Mouse (Mus musculus) 3134 (cell line): ENCODE results near the gene Slc2a5.

Source experiments
- DNase-seq: peaks from one replicate; pipeline ENCODE4 v3.0.0-alpha.2; 2011; ENCODE audit warnings: low spot score; ENCODE audit not compliant: insufficient read length; ENCODE audit errors: extremely low read depth

Slc2a5 gene

GRCm38 (mm10) chr4:150119055-150119454, at the start of gene Slc2a5:
TSS of gene Slc2a5 (plus strand) at chr4:150119283.
- no peak for DNase-seq

- peak; percentile 60 for DNase-seq
Observed at GRCm38 (mm10) chr4:150070136-150070535, 48.9 kb upstream of the Slc2a5 start.

DNA sequence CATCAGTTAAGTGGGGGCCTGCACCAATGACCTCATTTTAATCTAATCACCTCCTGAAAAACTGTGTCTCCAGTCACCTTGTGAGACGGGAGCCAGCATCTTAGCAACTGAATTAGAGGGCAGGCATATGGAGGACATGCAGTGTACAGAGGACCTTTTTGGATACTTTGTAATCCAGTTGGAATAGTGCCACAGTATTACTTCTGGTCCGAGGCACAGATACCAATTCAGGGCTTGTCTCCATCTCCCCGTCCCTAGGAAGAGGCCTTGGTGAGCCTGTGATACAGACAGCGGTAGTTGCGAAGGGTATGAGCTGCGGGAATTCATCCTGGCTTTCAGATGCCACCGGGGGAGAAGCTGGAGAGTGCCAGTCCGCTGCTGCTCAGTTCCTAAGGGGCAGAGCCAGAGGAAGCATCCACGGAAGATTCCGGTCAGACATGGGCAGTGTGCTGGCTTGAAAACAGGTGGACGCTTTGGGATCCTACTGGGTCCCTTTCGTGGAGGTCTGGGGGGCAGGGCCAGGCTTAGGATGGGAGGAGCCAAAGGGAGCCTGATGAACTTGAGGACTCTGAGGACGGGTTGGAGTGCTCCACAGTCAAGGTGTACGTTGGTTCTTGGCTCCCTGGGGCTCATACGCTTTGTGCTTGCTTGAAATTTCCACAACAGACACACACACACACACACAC, 46.5 kb upstream of the Slc2a5 start:
- DNase-seq = no peak

- no peak for DNase-seq
Observed at GRCm38 (mm10) chr4:150073102-150073473, 46.0 kb upstream of the Slc2a5 start.

DNA sequence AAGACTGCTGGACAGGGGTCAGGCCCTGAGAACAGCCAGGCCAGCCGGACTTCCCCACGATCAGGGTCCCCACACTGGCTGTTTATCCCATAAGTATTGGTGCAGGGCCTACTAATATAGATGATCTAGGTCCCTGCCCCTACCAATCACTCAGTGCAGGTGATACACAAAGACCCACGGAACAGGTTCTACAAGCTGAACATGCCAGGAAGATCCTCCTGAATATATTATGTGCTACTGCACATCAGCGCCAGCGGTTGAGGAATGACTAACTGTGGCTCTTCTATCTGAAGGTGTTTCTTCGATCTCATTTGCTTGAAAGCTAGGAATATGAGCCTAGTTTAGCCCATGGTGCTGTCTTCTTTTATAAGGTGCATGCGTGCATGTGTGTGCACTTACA, 43.7 kb upstream of the Slc2a5 start:
- no peak for DNase-seq

DNA sequence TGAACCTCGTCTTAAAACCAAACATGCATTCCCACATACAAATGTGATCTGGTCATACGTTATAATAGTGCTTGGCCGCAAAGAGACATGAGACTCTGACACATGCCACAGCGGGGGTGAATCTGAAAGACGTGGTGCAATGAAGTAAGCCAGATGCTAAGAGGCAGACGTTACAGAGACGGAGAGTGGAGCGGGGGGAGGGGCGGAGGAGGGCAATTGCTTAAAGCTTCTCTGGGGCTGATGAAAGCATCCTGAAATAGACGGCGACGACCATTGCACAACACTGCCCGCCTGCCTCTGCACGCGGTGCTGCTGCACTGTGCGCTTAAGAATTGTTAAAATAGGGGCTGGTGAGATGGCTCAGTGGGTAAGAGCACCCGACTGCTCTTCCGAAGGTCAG, 42.9 kb upstream of the Slc2a5 start:
- DNase-seq = no peak

GRCm38 (mm10) chr4:150078646-150079045, 40.4 kb upstream of the Slc2a5 start:
- DNase-seq = no peak

- DNase-seq = no peak
Observed at GRCm38 (mm10) chr4:150079244-150079643, 39.8 kb upstream of the Slc2a5 start.

DNA sequence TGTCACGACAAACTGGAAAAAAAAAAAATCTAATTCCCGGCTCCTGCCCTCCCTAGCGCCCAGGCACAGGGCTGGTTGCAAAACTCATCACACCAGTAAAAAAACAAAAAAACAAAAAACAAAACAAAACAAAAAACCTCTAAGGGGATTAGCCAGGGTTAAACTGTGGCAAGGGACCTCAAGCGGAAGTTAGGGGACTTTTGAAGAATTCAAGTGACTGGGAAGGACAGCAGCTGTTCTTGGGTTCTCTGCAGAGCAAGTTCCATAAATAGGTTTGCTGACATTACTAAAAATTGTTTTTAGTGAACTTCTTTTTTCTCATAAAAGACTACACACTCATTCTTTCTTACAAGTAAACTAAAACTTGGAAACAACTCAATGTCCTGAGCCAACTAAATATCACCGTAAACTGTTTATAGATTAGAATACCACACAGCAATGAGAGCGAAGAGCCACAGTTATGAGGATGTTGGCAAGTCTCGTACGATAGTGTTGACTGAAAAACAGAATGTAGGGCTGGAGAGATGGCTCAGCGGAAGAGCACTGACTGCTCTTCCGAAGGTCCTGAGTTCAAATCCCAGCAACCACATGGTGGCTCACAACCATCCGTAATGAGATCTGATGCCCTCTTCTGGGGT, 38.6 kb upstream of the Slc2a5 start:
- no peak for DNase-seq

GRCm38 (mm10) chr4:150085366-150085765, 33.7 kb upstream of the Slc2a5 start:
- no peak for DNase-seq

- no peak for DNase-seq
Observed at GRCm38 (mm10) chr4:150086841-150087160, 32.3 kb upstream of the Slc2a5 start.

GRCm38 (mm10) chr4:150087161-150087889, 31.8 kb upstream of the Slc2a5 start, which contains the start of gene Gpr157:
TSS of gene Gpr157 (plus strand) at chr4:150087365.
- DNase-seq = peak; percentile 96

DNA sequence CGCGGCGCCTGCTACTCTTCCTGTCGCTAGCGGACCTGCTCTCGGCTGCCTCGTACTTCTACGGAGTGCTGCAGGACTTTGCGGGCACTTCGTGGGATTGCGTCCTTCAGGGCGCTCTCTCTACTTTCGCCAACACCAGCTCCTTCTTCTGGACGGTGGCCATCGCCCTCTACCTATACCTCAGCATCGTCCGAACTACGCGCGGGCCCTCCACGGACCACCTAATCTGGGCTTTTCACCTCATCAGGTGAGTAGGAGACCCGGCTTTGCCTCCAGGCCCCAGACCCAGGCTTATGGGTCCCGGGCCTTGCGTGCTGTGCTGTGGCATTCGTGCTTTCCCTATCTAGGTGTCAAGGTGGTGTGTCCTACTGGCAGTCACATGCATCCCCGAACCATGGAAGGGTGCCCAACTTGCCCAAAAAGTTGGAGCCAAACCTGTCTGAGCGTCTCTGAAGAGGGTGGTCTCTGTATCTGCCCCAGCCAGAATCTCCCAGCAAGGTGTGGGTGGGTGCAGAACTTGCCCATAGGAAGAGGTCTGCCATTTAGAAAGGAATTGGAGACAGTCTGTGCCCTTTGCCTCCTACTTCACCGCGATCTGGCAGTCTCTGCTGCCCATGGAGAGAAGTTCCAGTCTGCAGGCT, 31.1 kb upstream of the Slc2a5 start:
- DNase-seq = no peak

GRCm38 (mm10) chr4:150089121-150089520, 30.0 kb upstream of the Slc2a5 start:
- DNase-seq = no peak

GRCm38 (mm10) chr4:150091887-150092582, 27.0 kb upstream of the Slc2a5 start:
- no peak for DNase-seq

GRCm38 (mm10) chr4:150092583-150092902, 26.5 kb upstream of the Slc2a5 start:
- DNase-seq = no peak

DNA sequence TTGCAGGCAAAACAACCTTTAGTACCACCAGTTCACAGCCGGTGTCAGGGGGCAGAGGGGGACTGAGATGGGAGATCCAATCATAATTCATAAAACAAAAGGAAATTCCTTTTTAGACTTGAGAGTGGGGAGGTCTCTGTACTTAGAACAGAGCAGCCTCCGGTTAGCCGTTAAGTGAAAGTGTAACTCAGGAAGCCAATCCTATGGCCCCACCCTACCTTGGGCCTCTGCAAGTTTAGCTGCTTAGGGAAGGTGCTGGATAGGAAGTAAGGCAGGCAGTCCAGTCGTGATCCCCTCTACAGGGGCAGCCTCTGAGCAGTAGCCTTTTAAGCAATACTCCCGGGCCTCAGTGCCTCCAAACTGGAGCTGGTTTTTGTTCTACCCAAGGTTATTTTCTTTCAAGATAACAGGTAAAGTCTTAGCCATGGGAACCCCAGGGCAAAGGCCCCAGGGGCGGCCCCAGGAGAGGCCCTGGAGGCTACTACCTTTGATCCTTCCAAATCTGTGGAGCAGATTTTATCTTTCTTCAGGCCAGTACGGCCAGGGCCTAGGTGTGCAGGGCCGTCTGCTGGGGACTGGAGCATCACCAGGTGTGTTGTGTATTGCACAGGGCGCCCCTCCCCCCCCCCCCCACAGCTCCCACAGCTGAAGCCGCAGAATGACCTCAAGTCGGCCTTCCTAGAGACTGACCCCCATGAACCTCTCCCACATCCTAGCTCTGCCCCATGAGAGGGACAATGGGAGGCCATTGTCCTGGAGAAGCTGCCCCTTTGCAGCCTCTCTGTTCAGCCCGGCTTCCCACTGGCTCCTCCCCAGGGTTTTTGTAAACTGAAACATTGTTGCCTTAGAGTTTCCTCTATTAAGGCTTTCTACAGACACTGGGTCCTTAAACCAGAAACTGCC, 25.3 kb upstream of the Slc2a5 start:
- DNase-seq = no peak

DNA sequence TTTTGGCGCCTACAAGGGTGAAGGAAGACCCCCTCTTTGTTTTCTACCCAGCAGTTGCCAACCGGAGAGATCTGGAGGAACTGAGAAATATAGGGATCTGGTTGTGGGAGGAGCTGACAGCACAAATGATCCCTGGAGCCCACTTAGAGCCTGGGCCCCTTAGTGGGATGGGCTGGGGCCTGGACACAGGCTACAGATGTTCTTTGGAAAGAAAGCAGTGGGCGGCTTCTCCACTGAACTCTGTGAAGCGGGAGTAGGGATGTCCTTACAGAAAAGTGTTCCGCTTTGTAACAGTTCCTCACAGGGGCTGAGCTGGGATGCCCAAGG, 24.7 kb upstream of the Slc2a5 start:
- no peak for DNase-seq

- DNase-seq = no peak
Observed at GRCm38 (mm10) chr4:150096309-150096708, 22.8 kb upstream of the Slc2a5 start.

DNA sequence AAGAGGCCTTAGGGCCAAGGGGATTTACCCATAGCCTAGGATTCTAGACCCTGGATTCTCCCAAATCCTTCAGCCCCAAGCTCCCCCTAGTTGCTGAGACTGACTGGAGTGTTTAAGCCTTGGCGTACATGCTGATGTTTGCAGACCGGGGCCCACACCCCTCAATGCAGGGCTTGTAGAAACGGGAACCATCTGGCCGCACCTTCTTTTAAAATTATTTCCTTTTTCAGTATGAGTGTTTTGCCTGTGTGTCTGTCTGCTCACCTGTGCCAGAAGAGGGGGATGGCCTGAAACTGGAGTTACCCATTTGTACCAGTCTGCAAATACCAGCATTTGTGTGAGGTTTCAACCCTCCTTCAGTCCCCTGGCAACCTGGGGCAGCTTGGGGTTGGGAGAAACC, 21.2 kb upstream of the Slc2a5 start:
- DNase-seq = no peak
